Mouse (Mus musculus): ENCODE measurements around the gene Nipsnap3a. TPM values are rescaled to one million over a fixed set of nuclear protein-coding genes. Genes with fewer than 3 reads are reported as not detected.

Nipsnap3a gene
- 0.24 TPM in 1 of 2 replicates, not detected in the other for polyA plus RNA-seq (2014; fragmentation: Nextera tagmentation; extraction: Ambion mirVana)

GRCm38 (mm10) chr4:52989248-52989647 is at the start of gene Nipsnap3a:
Gene Nipsnap3a (plus strand): TSS chr4:52989272.
- ATAC-seq (ENCODE audit: low read depth): peak; percentile 47; the same call in 1 of the 2 replicates
- 31% methylated on average over 12 of the region's 12 CpGs for WGBS
- Histone ChIP-seq H3K36me3 (ENCODE audit: control insufficient read depth, insufficient read depth, low read length) (no peaks in the 10 kb centered on the region), H3K9me3 (ENCODE audit: control insufficient read depth, low read length) (no peaks in the 10 kb centered on the region), H3K27ac (replicated peaks; ENCODE audit: low read depth, low read length) (no peak within 1 kb of the TSS), H3K27me3 (replicated peaks; ENCODE audit: control insufficient read depth, insufficient read depth, low read length) (no peaks in the 10 kb centered on the region), H3K4me3 (ENCODE audit: low read depth, low read length) (peak within 1 kb of the TSS; percentile 15; the same call in 1 of the 2 replicates), H3K4me1 (ENCODE audit: control insufficient read depth, insufficient read depth, low read length) (no peaks in the 10 kb centered on the region), H3K4me2 (ENCODE audit: low read depth, low read length) (peak within 1 kb of the TSS; percentile 42), H3K9ac (ENCODE audit: low read depth, low read length) (peak within 1 kb of the TSS; percentile 37)
- DNase-seq (ENCODE audit: low spot score): peak; percentile 27

- H3K4me1 ChIP-seq (ENCODE audit: control insufficient read depth, insufficient read depth, low read length): no peaks in the 10 kb centered on the region
- no peak for ATAC-seq (ENCODE audit: low read depth)
- no peak overlapping the region for H3K27ac ChIP-seq (replicated peaks; ENCODE audit: low read depth, low read length)
- H3K4me3 ChIP-seq (ENCODE audit: low read depth, low read length): no peak overlapping the region
- H3K9ac ChIP-seq (ENCODE audit: low read depth, low read length): no peak overlapping the region
- H3K36me3 ChIP-seq (ENCODE audit: control insufficient read depth, insufficient read depth, low read length): no peaks in the 10 kb centered on the region
- H3K27me3 ChIP-seq (replicated peaks; ENCODE audit: control insufficient read depth, insufficient read depth, low read length): no peaks in the 10 kb centered on the region
- no peaks in the 10 kb centered on the region for H3K9me3 ChIP-seq (ENCODE audit: control insufficient read depth, low read length)
- no peak overlapping the region for H3K4me2 ChIP-seq (ENCODE audit: low read depth, low read length)
- no peak for DNase-seq (ENCODE audit: low spot score)
These were observed 42.4 kb upstream of the Nipsnap3a start for GRCm38 (mm10) chr4:52946665-52947064.

- H3K4me3 ChIP-seq (ENCODE audit: low read depth, low read length): no peak overlapping the region
- no peak overlapping the region for H3K27ac ChIP-seq (replicated peaks; ENCODE audit: low read depth, low read length)
- H3K9me3 ChIP-seq (ENCODE audit: control insufficient read depth, low read length): no peaks in the 10 kb centered on the region
- no peaks in the 10 kb centered on the region for H3K4me1 ChIP-seq (ENCODE audit: control insufficient read depth, insufficient read depth, low read length)
- DNase-seq (ENCODE audit: low spot score): no peak
- H3K27me3 ChIP-seq (replicated peaks; ENCODE audit: control insufficient read depth, insufficient read depth, low read length): no peaks in the 10 kb centered on the region
- no peak for ATAC-seq (ENCODE audit: low read depth)
- WGBS: 78% methylated on average over 2 of the region's 2 CpGs
- H3K36me3 ChIP-seq (ENCODE audit: control insufficient read depth, insufficient read depth, low read length): no peaks in the 10 kb centered on the region
- no peak overlapping the region for H3K4me2 ChIP-seq (ENCODE audit: low read depth, low read length)
- no peak overlapping the region for H3K9ac ChIP-seq (ENCODE audit: low read depth, low read length)
These were observed 40.1 kb upstream of the Nipsnap3a start for GRCm38 (mm10) chr4:52949005-52949404.

- no peak for ATAC-seq (ENCODE audit: low read depth)
- Histone ChIP-seq H3K27ac (replicated peaks; ENCODE audit: low read depth, low read length) (no peak overlapping the region), H3K4me1 (ENCODE audit: control insufficient read depth, insufficient read depth, low read length) (no peaks in the 10 kb centered on the region), H3K9ac (ENCODE audit: low read depth, low read length) (no peak overlapping the region), H3K4me2 (ENCODE audit: low read depth, low read length) (no peak overlapping the region), H3K9me3 (ENCODE audit: control insufficient read depth, low read length) (no peaks in the 10 kb centered on the region), H3K4me3 (ENCODE audit: low read depth, low read length) (no peak overlapping the region), H3K36me3 (ENCODE audit: control insufficient read depth, insufficient read depth, low read length) (no peaks in the 10 kb centered on the region), H3K27me3 (replicated peaks; ENCODE audit: control insufficient read depth, insufficient read depth, low read length) (no peaks in the 10 kb centered on the region)
- DNase-seq (ENCODE audit: low spot score): peak; percentile 63
- WGBS: 44% methylated on average over 4 of the region's 4 CpGs
These were observed 30.4 kb upstream of the Nipsnap3a start for GRCm38 (mm10) chr4:52958693-52959092.

- H3K4me3 ChIP-seq (ENCODE audit: low read depth, low read length): no peak within 1 kb of the TSS
- H3K9ac ChIP-seq (ENCODE audit: low read depth, low read length): no peak within 1 kb of the TSS
- no peaks in the 10 kb centered on the region for H3K27me3 ChIP-seq (replicated peaks; ENCODE audit: control insufficient read depth, insufficient read depth, low read length)
- no peaks in the 10 kb centered on the region for H3K36me3 ChIP-seq (ENCODE audit: control insufficient read depth, insufficient read depth, low read length)
- no peaks in the 10 kb centered on the region for H3K4me1 ChIP-seq (ENCODE audit: control insufficient read depth, insufficient read depth, low read length)
- ATAC-seq (ENCODE audit: low read depth): no peak
- no peaks in the 10 kb centered on the region for H3K9me3 ChIP-seq (ENCODE audit: control insufficient read depth, low read length)
- no peak within 1 kb of the TSS for H3K4me2 ChIP-seq (ENCODE audit: low read depth, low read length)
- no peak within 1 kb of the TSS for H3K27ac ChIP-seq (replicated peaks; ENCODE audit: low read depth, low read length)
- no peak for DNase-seq (ENCODE audit: low spot score)
These were observed 24.8 kb upstream of the Nipsnap3a start, which contains the start of gene Olfr270 for GRCm38 (mm10) chr4:52964247-52964646. Gene Olfr270 (plus strand): TSS chr4:52964547.

GRCm38 (mm10) chr4:52985216-52985615 is 3.9 kb upstream of the Nipsnap3a start:
- Histone ChIP-seq H3K27me3 (replicated peaks; ENCODE audit: control insufficient read depth, insufficient read depth, low read length) (no peaks in the 10 kb centered on the region), H3K4me1 (ENCODE audit: control insufficient read depth, insufficient read depth, low read length) (no peaks in the 10 kb centered on the region), H3K9me3 (ENCODE audit: control insufficient read depth, low read length) (no peaks in the 10 kb centered on the region), H3K4me2 (ENCODE audit: low read depth, low read length) (no peak overlapping the region), H3K36me3 (ENCODE audit: control insufficient read depth, insufficient read depth, low read length) (no peaks in the 10 kb centered on the region), H3K9ac (ENCODE audit: low read depth, low read length) (no peak overlapping the region), H3K4me3 (ENCODE audit: low read depth, low read length) (no peak overlapping the region), H3K27ac (replicated peaks; ENCODE audit: low read depth, low read length) (no peak overlapping the region)
- 64% methylated on average over 2 of the region's 2 CpGs for WGBS
- peak; percentile 22 for DNase-seq (ENCODE audit: low spot score)
- ATAC-seq (ENCODE audit: low read depth): no peak

- no peak overlapping the region for H3K4me2 ChIP-seq (ENCODE audit: low read depth, low read length)
- H3K4me3 ChIP-seq (ENCODE audit: low read depth, low read length): no peak overlapping the region
- WGBS: 84% methylated on average over 2 of the region's 2 CpGs
- ATAC-seq (ENCODE audit: low read depth) (no peak), DNase-seq (ENCODE audit: low spot score) (no peak)
- no peak overlapping the region for H3K9ac ChIP-seq (ENCODE audit: low read depth, low read length)
- H3K4me1 ChIP-seq (ENCODE audit: control insufficient read depth, insufficient read depth, low read length): no peaks in the 10 kb centered on the region
- no peaks in the 10 kb centered on the region for H3K36me3 ChIP-seq (ENCODE audit: control insufficient read depth, insufficient read depth, low read length)
- no peaks in the 10 kb centered on the region for H3K9me3 ChIP-seq (ENCODE audit: control insufficient read depth, low read length)
- no peak overlapping the region for H3K27ac ChIP-seq (replicated peaks; ENCODE audit: low read depth, low read length)
- no peaks in the 10 kb centered on the region for H3K27me3 ChIP-seq (replicated peaks; ENCODE audit: control insufficient read depth, insufficient read depth, low read length)
These were observed 2.8 kb upstream of the Nipsnap3a start for GRCm38 (mm10) chr4:52986266-52986665.

GRCm38 (mm10) chr4:52999449-52999848 is 10.4 kb downstream of the Nipsnap3a start:
- Histone ChIP-seq H3K27ac (replicated peaks; ENCODE audit: low read depth, low read length) (no peak overlapping the region), H3K36me3 (ENCODE audit: control insufficient read depth, insufficient read depth, low read length) (no peaks in the 10 kb centered on the region), H3K27me3 (replicated peaks; ENCODE audit: control insufficient read depth, insufficient read depth, low read length) (no peaks in the 10 kb centered on the region), H3K9me3 (ENCODE audit: control insufficient read depth, low read length) (no peaks in the 10 kb centered on the region), H3K4me3 (ENCODE audit: low read depth, low read length) (no peak overlapping the region), H3K4me1 (ENCODE audit: control insufficient read depth, insufficient read depth, low read length) (no peaks in the 10 kb centered on the region), H3K4me2 (ENCODE audit: low read depth, low read length) (no peak overlapping the region), H3K9ac (ENCODE audit: low read depth, low read length) (no peak overlapping the region)
- 89% methylated on average over 6 of the region's 6 CpGs for WGBS
- ATAC-seq (ENCODE audit: low read depth): no peak
- DNase-seq (ENCODE audit: low spot score): no peak

- Histone ChIP-seq H3K4me2 (ENCODE audit: low read depth, low read length) (no peak overlapping the region), H3K4me3 (ENCODE audit: low read depth, low read length) (no peak overlapping the region), H3K9ac (ENCODE audit: low read depth, low read length) (no peak overlapping the region), H3K27ac (replicated peaks; ENCODE audit: low read depth, low read length) (no peak overlapping the region), H3K9me3 (ENCODE audit: control insufficient read depth, low read length) (no peaks in the 10 kb centered on the region), H3K36me3 (ENCODE audit: control insufficient read depth, insufficient read depth, low read length) (no peaks in the 10 kb centered on the region), H3K4me1 (ENCODE audit: control insufficient read depth, insufficient read depth, low read length) (no peaks in the 10 kb centered on the region), H3K27me3 (replicated peaks; ENCODE audit: control insufficient read depth, insufficient read depth, low read length) (no peaks in the 10 kb centered on the region)
- no peak for DNase-seq (ENCODE audit: low spot score)
- ATAC-seq (ENCODE audit: low read depth): no peak
- WGBS: 82% methylated on average over 8 of the region's 8 CpGs
These were observed 11.1 kb downstream of the Nipsnap3a start for GRCm38 (mm10) chr4:53000154-53000553.

All from embryonic facial prominence, embryonic 14.5 days (tissue).